Mouse (Mus musculus) hindbrain, postnatal 0 days (tissue): ENCODE measurements around the gene Cd180. TPM values are rescaled to one million over a fixed set of nuclear protein-coding genes. Genes with fewer than 3 reads are reported as not detected.

Experiments used
- ATAC-seq: fragments of 200-750 bp; cut with Nextera tagmentation; 2 replicates; pipeline ENCODE4 v1.8.0; 2017; ENCODE audit warnings: mild to moderate bottlenecking, moderate TSS enrichment, moderate library complexity
- DNase-seq: peaks from one replicate; pipeline ENCODE4 v3.0.0-alpha.2; 2015; ENCODE audit warnings: low spot score
- H3K27ac ChIP-seq: fragments of 300-500 bp; sonication (generic); 2 replicates; pipeline ENCODE4 v1.5.1; 2014; ENCODE audit warnings: mild to moderate bottlenecking
- H3K27me3 ChIP-seq: fragments of 300-500 bp; sonication (generic); 2 replicates; pipeline ENCODE4 v1.6.1; 2014; ENCODE audit warnings: low read length, mixed read lengths; ENCODE audit not compliant: insufficient read depth
- H3K36me3 ChIP-seq: fragments of 300-500 bp; sonication (generic); 2 replicates; pipeline ENCODE4 v1.6.1; 2014; ENCODE audit warnings: low read length, mixed read lengths; ENCODE audit not compliant: insufficient read depth
- H3K4me1 ChIP-seq: fragments of 300-500 bp; sonication (generic); 2 replicates; pipeline ENCODE4 v1.6.1; 2014; ENCODE audit warnings: antibody characterized with exemption, low read length, mixed read lengths; ENCODE audit not compliant: insufficient read depth
- H3K4me2 ChIP-seq: fragments of 300-500 bp; sonication (generic); 2 replicates; pipeline ENCODE4 v1.6.1; 2014; ENCODE audit warnings: low read depth, mild to moderate bottlenecking, low read length, moderate library complexity, mixed read lengths
- H3K4me3 ChIP-seq: fragments of 300-500 bp; sonication (generic); 2 replicates; pipeline ENCODE4 v1.5.1; 2014; ENCODE audit warnings: low read length
- H3K9ac ChIP-seq: fragments of 300-500 bp; sonication (generic); replicated peaks from 2 replicates; pipeline ENCODE4 v1.6.1; 2014; ENCODE audit warnings: mild to moderate bottlenecking, low read length, moderate library complexity, mixed read lengths
- H3K9me3 ChIP-seq: fragments of 300-500 bp; sonication (generic); 2 replicates; pipeline ENCODE4 v1.6.1; 2016; ENCODE audit warnings: low read length, mixed read lengths
- CTCF ChIP-seq: IDR thresholded peaks from 2 replicates; pipeline ENCODE4 v1.5.1; 2016; ENCODE audit warnings: antibody characterized with exemption, control low read depth, low read depth
- WGBS: fragments of 180-500 bp; shearing (Covaris S2); extraction: QIAGEN DNeasy Blood & Tissue Kit; methylation state at CpG from one replicate; pipeline ENCODE4 v1.1.7; 2014; 5-methylcytosine and 5-hydroxymethylcytosine counted together
- polyA plus RNA-seq: library from polyadenylated mRNA; unstranded; fragments of >200 nt; fragmentation: Nextera tagmentation; extraction: Ambion mirVana; gene quantifications from 2 replicates; pipeline ENCODE4 v1.2.1, GENCODE M21; 2015
- total RNA-seq: library from RNA; depleted of rRNA; stranded (reverse); fragments of >200 nt; gene quantifications from 2 replicates; pipeline ENCODE4 v1.2.3, GENCODE M21; 2014

The Cd180 gene
- total and polyA plus RNA-seq, 2 experiments from 2014 or later, result 0.68 to 1.1 TPM

GRCm38 (mm10) chr13:102786666-102787230 lies 93.4 kb downstream of the Cd180 start:
- Histone ChIP-seq H3K4me1 (no peaks in the 10 kb centered on the region), H3K36me3 (no peaks in the 10 kb centered on the region), H3K27me3 (no peaks in the 10 kb centered on the region), H3K4me2 (no peak overlapping the region), H3K4me3 (no peak overlapping the region), H3K27ac (no peak overlapping the region), H3K9ac (no peak overlapping the region), H3K9me3 (no peaks in the 10 kb centered on the region)
- WGBS, result 79% methylated on average over 10 of the region's 10 CpGs
- ATAC-seq (no peak), DNase-seq (no peak)
- TF ChIP-seq CTCF, result no peak
